Mouse (Mus musculus) megakaryocyte, embryonic 14.5 days (primary cell): ENCODE results near the gene Crp.

ENCODE experiments used
- FLI1 ChIP-seq: IDR thresholded peaks from 2 replicates; pipeline ENCODE4 v1.6.1; 2012; ENCODE audit warnings: low read length, inconsistent platforms, mixed read lengths
- GATA1 ChIP-seq: IDR thresholded peaks from 3 replicates; pipeline ENCODE4 v1.6.1; 2012; ENCODE audit warnings: mixed read lengths, low read length, inconsistent platforms, borderline replicate concordance

DNA sequence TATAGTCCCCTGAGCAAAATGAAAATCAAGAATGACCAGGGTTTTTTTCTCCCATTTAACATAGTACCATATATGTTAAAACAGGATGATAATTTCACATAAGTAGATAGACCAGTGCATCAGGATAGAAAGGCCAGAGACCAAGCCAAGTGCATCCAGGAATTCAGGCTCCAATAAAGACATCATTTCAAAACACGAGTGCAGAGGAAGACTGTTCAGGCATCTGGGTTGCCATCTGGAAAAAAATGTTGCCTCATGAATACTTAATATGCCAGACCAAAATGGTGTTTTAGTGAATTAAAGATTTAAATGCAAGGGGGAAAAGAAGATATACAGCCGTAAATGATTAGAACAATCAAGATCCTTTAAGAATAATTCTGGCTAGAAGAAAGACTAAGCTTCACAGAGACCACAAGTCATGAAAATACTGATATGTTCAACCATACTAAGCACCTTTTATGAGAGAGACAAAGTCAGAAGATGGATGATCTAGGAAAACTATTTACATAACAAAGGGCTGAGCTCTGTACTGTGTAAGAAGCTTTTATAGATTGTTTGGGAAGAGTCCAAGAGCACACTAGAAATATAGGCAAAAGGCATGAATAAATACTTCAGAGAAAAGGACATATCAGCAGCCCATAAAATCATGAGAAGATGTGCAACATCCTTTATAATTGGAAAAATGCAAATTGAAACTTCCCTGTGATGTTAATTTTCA, 149.3 kb downstream of the Crp start:
- TF ChIP-seq GATA1 (no peak), FLI1 (no peak)
